10 mouse cellular contexts compared by ENCODE assay signal in the genomic region with DNA sequence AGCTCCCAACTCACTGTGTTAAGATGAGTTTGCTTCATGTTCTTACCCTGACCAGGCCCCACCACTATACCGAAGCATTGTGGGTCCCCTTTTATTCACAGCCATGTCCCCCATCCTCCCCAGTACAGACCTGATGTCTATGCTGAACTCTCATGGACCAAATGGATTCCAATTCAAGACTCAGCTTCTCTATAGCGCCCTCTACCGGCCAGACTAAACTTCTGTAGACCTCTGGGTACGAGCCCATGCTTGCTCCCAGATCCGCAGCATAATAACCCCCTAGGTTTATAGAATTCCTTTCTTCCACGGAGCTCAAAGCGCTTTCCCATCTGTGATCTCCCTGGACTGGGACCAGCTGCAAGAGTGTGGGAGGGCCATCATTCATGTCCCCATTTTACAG. TPM values are rescaled to one million over a fixed set of nuclear protein-coding genes. Genes with fewer than 3 reads are reported as not detected.
A peak's percentile ranks its signal among the peaks of the same experiment; 100 is the strongest.
DNase-seq lines count a peak whose midpoint lies in the region; ATAC-seq and TF ChIP-seq lines count a peak whose summit lies in the region.
"Had no signal": no experiment of that assay in that cellular context is flagged by ENCODE, and none has a peak within 500 bp of the region (broad histone marks: within the 10 kb centered on the region; RNA-seq: fewer than 3 reads in every experiment).

No protein-coding gene starts in this region.

- H3K36me3 ChIP-seq in embryonic facial prominence, embryonic 11.5 days (replicated peaks; ENCODE audit: control insufficient read depth, insufficient read depth, low read depth, low read length) = no peaks in the 10 kb centered on the region
- H3K36me3 ChIP-seq in splenic B cell, adult 2 months (ENCODE audit: control insufficient read depth, insufficient read depth, low read length, poor library complexity, severe bottlenecking) = no peaks in the 10 kb centered on the region
- H3K36me3 ChIP-seq: neural tube, embryonic 13.5 days had no signal

- WGBS in embryonic facial prominence, embryonic 11.5 days = 29% methylated on average over 7 of the region's 7 CpGs

- H3K9me3 ChIP-seq in embryonic facial prominence, embryonic 11.5 days (replicated peaks; ENCODE audit: control insufficient read depth, low read length) = no peaks in the 10 kb centered on the region
- H3K9me3 ChIP-seq: neural tube, embryonic 13.5 days had no signal

- H3K27me3 ChIP-seq in embryonic facial prominence, embryonic 11.5 days (ENCODE audit: control insufficient read depth, insufficient read depth, low read length) = peaks cover 9% of the 10 kb centered on the region
- no peaks in the 10 kb centered on the region for H3K27me3 ChIP-seq in splenic B cell, adult 2 months (ENCODE audit: control insufficient read depth, insufficient read depth, low read length, poor library complexity, severe bottlenecking)

- H3K9ac ChIP-seq in embryonic facial prominence, embryonic 11.5 days (replicated peaks; ENCODE audit: low read length) = no peak overlapping the region
- H3K9ac ChIP-seq: neural tube, embryonic 13.5 days had no signal

- no peak for DNase-seq in gastrocnemius, adult 2 months
- DNase-seq in gastrocnemius, adult 8-10 months (ENCODE audit: low spot score in 2 of 2) = no peak
- peak; percentile 21 for DNase-seq in spleen, adult 12 weeks (ENCODE audit: low spot score)
- DNase-seq in spleen, postnatal 36 days (ENCODE audit: low spot score in 2 of 2) = no peak
- DNase-seq in embryonic facial prominence, embryonic 11.5 days (ENCODE audit: low spot score) = peak; percentile 69
- peak; percentile 66 for DNase-seq in splenic B cell, adult 2 months (ENCODE audit: low read depth, low spot score)
- DNase-seq in left cerebral cortex, postnatal 4 days = no peak

- no peak overlapping the region for H3K4me2 ChIP-seq in embryonic facial prominence, embryonic 11.5 days (ENCODE audit: low read depth, low read length)
- H3K4me2 ChIP-seq: neural tube, embryonic 13.5 days had no signal

- H3K4me3 ChIP-seq in gastrocnemius, adult 2 months = no peak overlapping the region
- no peak overlapping the region for H3K4me3 ChIP-seq in embryonic facial prominence, embryonic 11.5 days (ENCODE audit: low read depth, low read length)
- H3K4me3 ChIP-seq: neural tube, embryonic 13.5 days had no signal

- intact Hi-C loops in gastrocnemius, adult 2 months (cut with DNase I) = loop anchor here (5.0 kb wide), 1 partner anchor 214 kb away; a partner anchor contains a TSS
- intact Hi-C loops in left cerebral cortex, postnatal 4 days (cut with DNase I) = loop anchor here (5.0 kb wide), 1 partner anchor 219 kb away; no protein-coding TSS in a partner anchor

- no peak overlapping the region for H3K27ac ChIP-seq in gastrocnemius, adult 2 months
- no peak overlapping the region for H3K27ac ChIP-seq in embryonic facial prominence, embryonic 11.5 days (replicated peaks; ENCODE audit: low read depth, low read length)
- H3K27ac ChIP-seq: neural tube, embryonic 13.5 days had no signal

- ATAC-seq in embryonic facial prominence, embryonic 11.5 days (replicated peaks; ENCODE audit: insufficient number of reproducible peaks, low FRiP score, low TSS enrichment, low read depth) = no peak
- no peak for ATAC-seq in activated CD4-positive, CD25-positive, alpha-beta regulatory T cell, adult 4 months

- peak; percentile 52 for TF ChIP-seq CTCF in gastrocnemius, adult 2 months (IDR thresholded peaks at IDR 0.05)

- H3K4me1 ChIP-seq in embryonic facial prominence, embryonic 11.5 days (ENCODE audit: control insufficient read depth, insufficient read depth, low read length) = no peaks in the 10 kb centered on the region

RNA-seq across cellular contexts. Expression of a gene that starts 7.2 kb away (rescaled TPM):
- total RNA-seq in gastrocnemius, adult 2 months (2021) = under 1 TPM in 1 of 2 experiments, not detected in 1; 0.20 TPM
- total RNA-seq in gastrocnemius, adult 8-10 months (2022) = under 1 TPM in 2 of 4 experiments, not detected in 2; 0.17 to 0.27 TPM
- 0.76 and 1.3 TPM in 2 replicates for polyA plus RNA-seq in embryonic facial prominence, embryonic 11.5 days (2014; fragmentation: Nextera tagmentation; extraction: Ambion mirVana)
- not detected for polyA plus RNA-seq in activated CD4-positive, CD25-positive, alpha-beta regulatory T cell, adult 4 months (2017; shearing (Covaris generic))
- 10 to 100 TPM; 32.5 to 35.1 TPM for total RNA-seq in left cerebral cortex, postnatal 4 days (2021)

RNA-seq across cellular contexts. Expression of a gene that starts 37.7 kb away (rescaled TPM):
- not detected for total RNA-seq in gastrocnemius, adult 2 months (2021)
- not detected for total RNA-seq in gastrocnemius, adult 8-10 months (2022)
- polyA plus RNA-seq in embryonic facial prominence, embryonic 11.5 days (2014; fragmentation: Nextera tagmentation; extraction: Ambion mirVana) = 0.27 and 0.45 TPM in 2 replicates
- polyA plus RNA-seq in activated CD4-positive, CD25-positive, alpha-beta regulatory T cell, adult 4 months (2017; shearing (Covaris generic)) = not detected
- total RNA-seq in left cerebral cortex, postnatal 4 days (2021) = under 1 TPM in 1 of 2 experiments, not detected in 1; 0.60 TPM
- total RNA-seq: adrenal gland, adult 18-20 months had no signal
- polyA plus RNA-seq: neural tube, embryonic 13.5 days had no signal

RNA-seq across cellular contexts. Expression of a gene that starts 55.0 kb away (rescaled TPM):
- total RNA-seq in gastrocnemius, adult 2 months (2021) = under 1 TPM in 1 of 2 experiments, not detected in 1; 0.25 TPM
- total RNA-seq in gastrocnemius, adult 8-10 months (2022) = under 1 TPM in 2 of 4 experiments, not detected in 2; 0.11 to 0.58 TPM
- not detected in 2 replicates for polyA plus RNA-seq in embryonic facial prominence, embryonic 11.5 days (2014; fragmentation: Nextera tagmentation; extraction: Ambion mirVana)
- polyA plus RNA-seq in activated CD4-positive, CD25-positive, alpha-beta regulatory T cell, adult 4 months (2017; shearing (Covaris generic)) = not detected
- total RNA-seq in left cerebral cortex, postnatal 4 days (2021) = not detected
- total RNA-seq: adrenal gland, adult 18-20 months had no signal
- polyA plus RNA-seq: neural tube, embryonic 13.5 days had no signal

RNA-seq across cellular contexts. Expression of a gene that starts 59.7 kb away (rescaled TPM):
- total RNA-seq in gastrocnemius, adult 2 months (2021) = 100 to 1,000 TPM; 223 to 468 TPM
- total RNA-seq in gastrocnemius, adult 8-10 months (2022) = 100 to 1,000 TPM; 243 to 314 (median 275) TPM
- polyA plus RNA-seq in embryonic facial prominence, embryonic 11.5 days (2014; fragmentation: Nextera tagmentation; extraction: Ambion mirVana) = 0.10 and 0.45 TPM in 2 replicates
- not detected for polyA plus RNA-seq in activated CD4-positive, CD25-positive, alpha-beta regulatory T cell, adult 4 months (2017; shearing (Covaris generic))
- total RNA-seq in left cerebral cortex, postnatal 4 days (2021) = not detected
- polyA plus RNA-seq: neural tube, embryonic 13.5 days had no signal

RNA-seq across cellular contexts. Expression of a gene that starts 59.8 kb away (rescaled TPM):
- 1 to 10 TPM; 1.8 to 2.6 TPM for total RNA-seq in gastrocnemius, adult 2 months (2021)
- total RNA-seq in gastrocnemius, adult 8-10 months (2022) = 1 to 10 TPM in 3 of 4 experiments, under 1 TPM in 1; 0.85 to 2.0 (median 1.8) TPM
- 1.0 and 1.4 TPM in 2 replicates for polyA plus RNA-seq in embryonic facial prominence, embryonic 11.5 days (2014; fragmentation: Nextera tagmentation; extraction: Ambion mirVana)
- polyA plus RNA-seq in activated CD4-positive, CD25-positive, alpha-beta regulatory T cell, adult 4 months (2017; shearing (Covaris generic)) = not detected
- total RNA-seq in left cerebral cortex, postnatal 4 days (2021) = 1 to 10 TPM; 1.6 TPM

Comparison
In these comparisons a context has a peak if more than half of its experiments do, and no peak if none do; other contexts are left out.
1. DNase-seq: peak in spleen, adult 12 weeks (single experiment), embryonic facial prominence, embryonic 11.5 days (single experiment) and splenic B cell, adult 2 months (single experiment); none in gastrocnemius, adult 2 months (single experiment), gastrocnemius, adult 8-10 months (0 of 2), spleen, postnatal 36 days (0 of 2) and left cerebral cortex, postnatal 4 days (single experiment).
2. RNA of a gene that starts 7.2 kb away (total RNA-seq): 32.5 to 35.1 TPM in left cerebral cortex, postnatal 4 days; 0.20 TPM in gastrocnemius, adult 2 months and 0.17 to 0.27 TPM in gastrocnemius, adult 8-10 months; every median in the first group is over 10 times any median in the second.